Mouse (Mus musculus) gastrocnemius, adult 18-20 months (tissue): ENCODE measurements around the gene Supt4a. TPM values are rescaled to one million over a fixed set of nuclear protein-coding genes. Genes with fewer than 3 reads are reported as not detected.

Experiments used
- DNase-seq: peaks from one replicate; pipeline ENCODE4 v3.0.0; 2021; ENCODE audit warnings: low spot score
- total RNA-seq, 2 experiments: library from RNA; stranded (reverse); gene quantifications; 2 replicates each; pipeline ENCODE4 v1.2.3; 2021

The Supt4a gene
- total RNA-seq, 2 experiments from 2014 or later, result 33.5 to 36.3 TPM

DNA sequence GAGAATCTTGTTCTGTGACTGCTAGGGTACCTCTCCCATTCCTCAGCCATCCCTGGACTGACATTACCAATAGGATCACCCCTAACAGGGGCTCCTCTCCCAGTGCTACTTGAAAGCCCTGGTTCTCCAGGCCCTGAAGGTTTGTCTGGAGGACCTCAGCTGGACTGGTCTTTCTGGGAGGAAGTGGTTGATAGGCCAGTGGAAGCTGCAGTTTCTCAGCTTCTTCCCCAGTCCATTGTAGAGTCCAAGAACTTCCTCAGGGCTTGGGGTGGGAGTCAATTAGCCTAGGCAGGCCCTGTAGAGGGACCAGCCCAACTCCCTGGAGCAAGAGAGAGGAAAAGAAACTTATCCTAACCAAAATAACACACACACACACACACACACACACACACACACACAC is 11.8 kb upstream of the Supt4a start:
- DNase-seq, result no peak

DNA sequence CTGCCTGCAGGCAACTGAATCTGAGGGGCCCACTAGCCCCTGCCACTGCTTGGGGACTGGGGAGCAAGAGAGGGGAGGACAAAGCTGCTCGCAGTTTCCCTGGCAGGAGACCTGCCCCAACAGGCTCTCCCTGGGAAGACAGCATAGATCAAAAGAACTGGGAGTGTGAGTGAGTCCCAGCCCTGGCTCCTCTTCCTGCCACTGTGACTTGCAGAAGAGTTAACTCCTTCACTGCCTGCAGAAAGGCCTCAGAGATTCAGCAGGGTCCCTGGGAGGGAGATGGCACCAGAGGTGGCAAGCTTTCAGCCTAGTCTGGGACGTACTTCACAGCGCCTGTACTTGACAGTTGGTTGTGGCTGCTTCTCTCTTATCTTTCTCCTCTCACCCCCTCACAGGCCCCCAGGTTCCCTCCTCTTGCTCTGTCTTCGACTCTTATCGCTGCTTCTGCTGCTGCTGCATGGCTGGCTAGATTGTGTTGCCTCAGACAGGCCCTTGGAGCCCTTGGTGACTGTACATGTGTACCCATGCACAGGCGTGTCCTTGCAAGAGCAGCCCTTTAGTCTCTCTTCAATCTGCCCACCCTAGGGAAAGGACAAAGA is 11.3 kb upstream of the Supt4a start:
- no peak for DNase-seq

GRCm38 (mm10) chr11:87727021-87727420 is 10.3 kb upstream of the Supt4a start:
- no peak for DNase-seq

DNA sequence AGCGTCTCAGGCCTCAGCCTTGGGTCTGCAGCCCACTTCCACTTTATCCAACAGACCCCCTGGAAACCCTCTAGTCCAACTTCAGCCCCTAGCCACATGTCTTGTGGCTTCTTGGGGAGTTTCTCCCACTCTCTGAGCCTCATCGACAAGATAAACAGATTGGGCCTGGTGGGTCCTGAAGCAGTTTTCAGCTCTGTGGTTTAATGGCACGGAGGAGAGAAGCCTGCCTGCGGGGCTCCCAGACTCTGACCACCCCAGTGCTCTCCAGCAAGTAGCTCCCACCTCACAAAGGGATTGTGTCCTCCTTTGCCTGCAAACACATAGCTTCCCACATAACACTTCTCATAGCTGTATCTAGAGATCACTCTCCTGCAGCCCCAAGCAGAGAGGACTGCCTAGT is 9.9 kb upstream of the Supt4a start:
- no peak for DNase-seq

DNA sequence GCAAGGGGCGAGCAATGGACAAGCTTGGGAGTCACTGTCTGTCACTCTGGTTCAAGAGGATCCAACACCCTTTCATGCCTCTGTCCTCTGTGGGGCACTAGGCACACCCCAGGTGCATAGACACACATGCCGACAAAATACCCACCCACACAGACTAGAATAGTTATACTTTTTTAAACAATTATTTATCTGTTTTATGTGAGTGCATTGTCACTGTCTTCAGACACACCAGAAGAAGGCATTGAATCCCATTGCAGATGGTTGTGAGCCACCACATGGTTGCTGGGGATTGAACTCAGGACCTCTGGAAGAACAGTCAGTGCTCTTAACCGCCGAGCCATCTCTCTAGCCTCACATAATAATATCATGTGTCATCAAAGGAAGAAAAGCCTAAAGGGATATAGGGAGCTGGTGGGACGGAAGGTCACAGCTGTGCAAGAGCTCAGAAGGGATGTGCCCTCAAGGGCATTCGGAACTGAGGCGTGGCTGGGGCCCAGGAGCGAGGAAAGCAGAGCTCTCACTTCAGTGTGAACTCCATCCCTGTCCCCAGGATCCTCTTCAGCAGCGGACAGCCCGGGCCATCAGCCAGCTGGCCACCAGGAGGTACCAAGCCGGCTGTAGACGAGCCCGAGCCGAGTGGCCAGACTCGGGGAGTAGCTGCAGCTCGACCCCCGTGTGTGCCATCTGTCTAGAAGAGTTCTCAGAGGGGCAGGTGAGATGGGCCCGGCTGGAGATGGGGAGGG is 8.3 kb upstream of the Supt4a start:
- DNase-seq, result no peak

DNA sequence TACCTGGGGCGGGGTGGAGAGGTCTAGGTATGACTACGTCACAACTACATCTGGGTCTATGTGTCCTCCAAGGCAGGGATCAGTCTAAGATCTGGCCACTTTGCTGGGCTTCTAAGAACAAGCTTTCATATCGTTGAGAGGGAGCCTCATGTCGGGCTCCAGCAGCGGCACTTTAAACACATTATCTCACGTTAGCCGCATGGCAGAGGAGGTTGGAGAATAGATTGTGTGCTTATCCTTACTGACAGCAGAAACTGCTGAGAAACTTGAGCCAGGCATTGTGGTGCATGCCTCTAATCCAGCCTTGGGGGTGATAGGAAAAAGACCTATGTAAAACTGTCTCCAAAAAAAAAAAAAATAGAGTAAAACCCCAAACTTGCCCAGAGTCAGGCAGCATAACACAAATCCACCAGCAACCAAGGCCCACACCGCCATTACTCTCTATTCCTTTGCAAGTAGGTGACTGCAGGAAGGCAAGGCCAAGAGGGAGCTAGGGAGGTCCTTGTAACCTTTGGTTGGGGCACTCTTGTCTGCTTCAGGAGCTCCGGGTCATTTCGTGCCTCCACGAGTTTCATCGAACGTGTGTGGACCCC is 7.7 kb upstream of the Supt4a start:
- DNase-seq, result no peak

- no peak for DNase-seq
These were observed 6.6 kb upstream of the Supt4a start for GRCm38 (mm10) chr11:87730652-87731310.

DNA sequence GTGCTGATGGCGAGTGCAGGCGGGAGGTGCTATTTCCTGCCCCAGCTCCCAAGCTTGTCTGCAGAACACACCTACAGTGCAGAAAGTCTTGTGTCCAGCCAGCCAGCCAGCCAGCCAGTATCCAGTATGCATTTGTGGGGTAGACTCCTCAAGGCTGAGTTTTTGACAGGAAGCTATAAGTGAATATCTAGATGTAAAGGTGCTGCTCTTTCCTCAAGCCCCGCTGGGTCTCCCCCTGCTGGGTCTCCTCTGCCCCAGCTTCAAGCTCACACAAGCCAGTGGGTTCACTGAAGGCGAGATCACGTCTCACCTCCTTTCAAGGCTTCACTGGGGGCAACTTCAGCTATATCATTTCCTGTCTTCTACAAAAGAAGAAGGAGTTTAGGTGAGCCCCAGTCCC is 3.0 kb upstream of the Supt4a start:
- no peak for DNase-seq

DNA sequence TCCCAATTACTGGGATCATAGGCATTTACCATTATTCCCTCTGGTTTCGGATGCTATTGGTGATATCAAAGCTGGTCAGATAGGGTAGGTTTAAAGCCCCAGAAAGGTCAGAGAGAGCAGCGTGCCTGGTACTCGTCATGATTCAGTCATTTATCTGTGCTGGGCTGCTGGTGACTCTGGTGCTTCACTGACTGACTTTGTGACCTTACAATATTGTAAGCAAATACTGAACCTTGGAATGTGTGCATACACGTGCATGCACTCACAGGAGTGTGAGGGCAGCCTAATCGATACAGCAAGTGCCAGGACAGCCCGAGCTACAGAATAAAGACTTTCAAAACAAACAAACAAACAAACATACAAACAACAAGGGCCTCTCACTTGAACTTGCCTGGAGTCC is 1.7 kb upstream of the Supt4a start:
- DNase-seq, result no peak

- DNase-seq, result peak; percentile 48
These were observed 661 bp upstream of the Supt4a start for GRCm38 (mm10) chr11:87736647-87737134.

- DNase-seq, result no peak
These were observed 6.3 kb downstream of the Supt4a start for GRCm38 (mm10) chr11:87743691-87744090.

GRCm38 (mm10) chr11:87744964-87745363 is 7.6 kb downstream of the Supt4a start:
- no peak for DNase-seq

- DNase-seq, result no peak
These were observed 8.5 kb downstream of the Supt4a start for GRCm38 (mm10) chr11:87745632-87746555.

- no peak for DNase-seq
These were observed 10.0 kb downstream of the Supt4a start for GRCm38 (mm10) chr11:87747312-87747711.

DNA sequence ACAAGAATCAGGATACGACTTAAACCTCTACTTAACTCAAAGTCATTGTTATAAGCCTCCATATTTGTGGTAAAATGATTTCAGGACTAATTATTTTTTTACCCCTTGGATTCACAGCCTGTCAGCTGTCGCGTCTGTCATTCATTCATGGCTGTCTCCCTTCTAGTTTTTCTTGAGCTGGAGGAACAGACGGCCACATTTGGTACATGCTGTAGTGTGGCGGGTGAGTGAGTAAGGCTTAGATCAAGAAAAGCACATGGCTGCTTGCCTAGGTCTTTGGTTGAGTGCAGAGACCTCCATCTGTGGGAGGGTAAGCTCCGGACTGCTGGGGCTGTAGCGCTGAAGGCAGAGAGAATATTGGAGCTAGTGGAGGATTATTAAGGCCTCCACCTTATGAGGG is 10.4 kb downstream of the Supt4a start:
- DNase-seq, result no peak

DNA sequence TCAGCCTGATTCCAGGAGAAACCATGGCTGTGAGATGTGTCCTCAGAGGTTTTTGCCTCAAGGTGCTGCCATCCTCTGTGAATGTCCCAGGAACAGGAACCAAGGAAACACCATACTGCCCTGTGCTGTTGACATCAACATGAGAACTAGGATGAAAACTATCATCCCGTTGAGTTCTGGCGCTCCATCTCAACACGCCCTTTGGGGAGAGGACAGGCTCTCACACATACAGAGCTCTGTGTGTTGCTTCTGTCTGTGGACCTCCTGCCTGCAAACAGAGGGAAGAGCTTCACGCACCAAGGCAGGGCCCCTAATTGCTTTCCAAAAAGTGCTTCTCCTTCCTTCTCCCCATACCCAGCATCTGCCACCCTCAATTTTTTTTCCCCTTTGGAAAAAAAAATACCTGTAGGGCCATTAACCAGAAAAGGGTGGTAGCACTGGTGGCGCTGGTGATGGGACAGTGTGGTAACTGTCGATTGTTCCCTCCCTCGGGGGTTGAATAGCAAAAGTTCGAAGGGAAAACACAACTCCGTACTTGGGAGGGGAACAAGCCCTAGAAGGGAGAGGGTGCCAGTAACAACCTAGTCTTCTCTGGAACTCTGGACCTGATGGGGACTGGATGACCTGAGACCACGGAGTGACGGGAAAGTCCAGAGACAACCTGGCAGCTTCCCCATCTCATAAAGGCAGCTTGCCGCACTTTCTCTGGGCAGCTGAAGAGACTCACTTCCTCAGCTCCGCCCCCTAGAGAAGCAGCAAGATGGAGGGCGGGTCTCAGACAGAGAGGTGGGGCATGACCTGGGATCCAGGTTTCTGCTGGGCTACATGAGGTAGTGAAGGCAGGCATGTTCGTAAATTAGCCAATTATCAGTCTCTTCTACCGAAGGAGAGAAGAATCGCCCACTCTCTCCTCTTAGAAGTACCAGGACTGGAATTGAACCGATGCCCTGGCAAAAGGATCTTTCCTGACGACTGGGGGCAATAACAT is 11.1 kb downstream of the Supt4a start:
- no peak for DNase-seq

- DNase-seq, result peak; percentile 33
These were observed 12.1 kb downstream of the Supt4a start for GRCm38 (mm10) chr11:87749192-87750042.

DNA sequence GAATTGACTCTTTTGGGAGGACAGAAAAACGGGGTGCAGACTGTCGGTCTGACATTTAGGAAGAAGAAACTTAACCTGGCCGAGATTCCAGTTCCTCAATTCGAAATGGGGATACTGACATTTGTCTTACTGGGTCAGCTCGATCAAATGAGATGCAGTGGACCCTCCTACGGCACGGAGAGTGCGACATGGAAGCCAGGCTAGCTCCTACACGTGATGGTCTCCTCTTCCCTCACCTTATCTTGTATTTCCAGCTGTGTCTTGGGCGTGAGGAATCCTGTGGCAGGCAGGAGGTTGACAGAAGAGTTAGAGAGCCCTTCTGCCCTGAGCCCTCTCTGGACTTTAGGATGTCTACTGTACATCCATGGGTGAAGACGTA is 12.7 kb downstream of the Supt4a start:
- DNase-seq, result no peak

DNA sequence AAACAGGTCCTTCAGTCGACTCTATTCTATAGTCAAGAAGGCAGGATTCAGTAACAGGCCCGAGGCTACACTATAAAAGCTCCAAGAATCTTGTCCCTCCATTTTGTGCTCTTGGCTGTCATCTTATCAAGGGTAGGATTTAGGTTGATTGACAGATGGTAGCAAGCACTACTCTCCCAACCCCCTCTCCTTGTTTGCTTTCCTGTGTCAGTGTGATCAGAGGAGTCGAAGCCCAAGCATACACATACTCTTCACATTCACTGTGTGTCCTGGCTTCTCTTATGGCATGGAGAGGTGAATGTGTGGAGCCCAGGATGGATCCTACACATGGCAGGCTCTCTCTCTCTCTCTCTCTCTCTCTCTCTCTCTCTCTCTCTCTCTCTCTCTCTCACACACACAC is 13.2 kb downstream of the Supt4a start:
- DNase-seq, result no peak
